Mouse (Mus musculus): ENCODE measurements at regions not wholly inside any gene's neighbourhood (a gene's known extent, or its start where the extent isn't known, plus 50 kb on each side); places are given as distances from the start of the nearest gene placed in this dataset.

DNA sequence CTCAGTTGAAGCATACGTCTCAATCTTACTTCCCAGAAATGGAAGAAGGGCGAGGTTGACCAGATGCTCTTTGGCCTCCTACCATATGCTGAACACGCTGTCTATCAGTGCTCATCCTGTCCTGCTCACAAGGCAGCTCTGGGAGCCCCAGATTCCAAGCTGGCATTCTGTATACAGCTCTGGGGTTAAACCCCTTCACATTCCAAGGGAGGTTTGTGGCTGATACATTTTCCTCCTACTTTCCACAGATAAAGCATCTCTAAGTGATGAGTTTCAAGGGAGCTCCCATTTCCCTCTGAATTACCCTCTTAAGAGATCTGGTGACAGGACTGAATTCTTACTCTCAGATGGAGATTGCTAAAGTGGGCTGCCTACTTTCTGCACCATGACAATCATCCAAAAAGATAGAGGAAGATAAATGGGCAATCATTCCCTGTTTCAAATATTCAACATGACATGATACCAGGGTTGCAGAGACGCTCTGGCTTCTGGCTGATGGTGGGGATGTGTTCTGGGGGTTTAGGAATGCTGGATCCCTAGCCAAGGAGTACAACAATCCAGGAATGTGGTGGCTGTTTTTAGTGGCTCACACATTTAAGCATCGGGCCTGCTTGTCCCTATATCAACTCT is 138.7 kb upstream of the Bmp4 start:
- no peak for DNase-seq (ENCODE audit: low spot score in 2 of 2)

- DNase-seq (ENCODE audit: low spot score in 2 of 2) = no peak
Measured at GRCm38 (mm10) chr14:46517258-46517657, 126.8 kb upstream of the Bmp4 start.

GRCm38 (mm10) chr14:46516285-46516684 is 125.8 kb upstream of the Bmp4 start:
- DNase-seq (ENCODE audit: low spot score in 2 of 2) = no peak

GRCm38 (mm10) chr14:46514262-46514932 is 123.9 kb upstream of the Bmp4 start:
- DNase-seq (ENCODE audit: low spot score in 2 of 2) = no peak

GRCm38 (mm10) chr14:46512118-46512517 is 121.6 kb upstream of the Bmp4 start:
- no peak for DNase-seq (ENCODE audit: low spot score in 2 of 2)

DNA sequence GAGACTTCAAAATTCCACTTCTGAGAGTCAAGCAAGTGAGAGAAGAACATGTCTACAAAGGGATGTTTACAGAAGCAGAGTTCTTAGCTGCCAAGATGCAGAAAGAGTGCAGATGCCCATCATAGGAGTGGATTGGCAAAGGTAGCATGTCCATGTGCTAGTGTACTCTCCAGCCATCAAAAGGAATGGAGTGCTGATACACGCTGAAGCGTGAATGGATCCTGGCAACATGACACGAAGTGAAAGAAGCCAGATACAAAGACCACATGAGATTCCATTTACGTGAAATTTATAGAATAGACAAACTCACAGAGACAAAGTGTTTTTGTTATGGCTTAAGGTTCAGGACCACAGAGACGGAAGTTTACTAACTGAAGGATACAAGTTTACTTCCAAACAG is 118.4 kb upstream of the Bmp4 start:
- no peak for DNase-seq (ENCODE audit: low spot score in 2 of 2)

GRCm38 (mm10) chr14:46505266-46505665 is 114.8 kb upstream of the Bmp4 start:
- DNase-seq (ENCODE audit: low spot score in 2 of 2) = peak in 1 of 2 experiments; percentile 23

- DNase-seq (ENCODE audit: low spot score in 2 of 2) = no peak
Measured at GRCm38 (mm10) chr14:46491601-46492000, 101.1 kb upstream of the Bmp4 start.

GRCm38 (mm10) chr14:46491182-46491581 is 100.7 kb upstream of the Bmp4 start:
- DNase-seq (ENCODE audit: low spot score in 2 of 2) = no peak

GRCm38 (mm10) chr14:46487551-46487950 is 97.1 kb upstream of the Bmp4 start:
- DNase-seq (ENCODE audit: low spot score in 2 of 2) = no peak

DNA sequence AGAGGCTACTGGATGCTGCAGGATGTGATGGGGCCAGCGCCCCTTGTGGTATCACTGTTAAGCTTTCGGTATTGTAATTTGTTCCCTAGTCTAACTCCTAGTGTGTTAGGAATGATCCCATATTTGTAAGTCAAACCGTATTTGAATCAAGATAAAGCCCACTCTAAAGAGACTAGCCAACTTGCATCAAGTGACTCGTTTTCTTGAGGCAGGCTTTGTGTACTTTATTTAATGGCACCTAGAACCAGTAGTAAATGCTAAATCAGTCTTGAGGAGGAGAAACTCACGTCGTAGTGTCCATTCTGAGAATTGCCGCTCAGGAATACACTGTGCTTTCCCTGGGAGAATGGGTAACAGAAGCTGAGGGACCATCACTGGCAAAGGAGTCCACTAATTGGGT is 89.9 kb upstream of the Bmp4 start:
- no peak for DNase-seq (ENCODE audit: low spot score in 2 of 2)

GRCm38 (mm10) chr14:46475945-46476344 is 85.5 kb upstream of the Bmp4 start:
- DNase-seq (ENCODE audit: low spot score in 2 of 2) = no peak

DNA sequence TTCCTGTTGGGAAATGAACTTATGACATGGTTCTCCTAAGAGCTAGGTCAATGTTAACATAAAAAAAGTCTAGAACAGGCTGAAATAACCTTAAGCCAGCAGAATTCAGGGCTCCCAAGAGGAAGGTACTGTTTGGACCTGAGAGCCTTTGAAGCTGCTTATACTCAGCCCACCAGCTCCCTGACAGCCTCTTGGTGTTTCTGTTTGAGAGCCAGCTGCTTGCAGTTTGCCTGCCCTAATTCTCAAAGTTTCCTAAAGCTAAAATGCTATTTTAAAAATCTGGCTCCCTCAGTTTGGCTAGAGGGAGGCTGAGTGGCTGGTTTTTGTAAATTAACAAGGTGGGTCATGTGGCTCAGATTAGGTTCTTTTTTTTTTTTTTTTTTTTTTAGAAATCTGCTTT is 72.5 kb upstream of the Bmp4 start:
- no peak for DNase-seq (ENCODE audit: low spot score in 2 of 2)

DNA sequence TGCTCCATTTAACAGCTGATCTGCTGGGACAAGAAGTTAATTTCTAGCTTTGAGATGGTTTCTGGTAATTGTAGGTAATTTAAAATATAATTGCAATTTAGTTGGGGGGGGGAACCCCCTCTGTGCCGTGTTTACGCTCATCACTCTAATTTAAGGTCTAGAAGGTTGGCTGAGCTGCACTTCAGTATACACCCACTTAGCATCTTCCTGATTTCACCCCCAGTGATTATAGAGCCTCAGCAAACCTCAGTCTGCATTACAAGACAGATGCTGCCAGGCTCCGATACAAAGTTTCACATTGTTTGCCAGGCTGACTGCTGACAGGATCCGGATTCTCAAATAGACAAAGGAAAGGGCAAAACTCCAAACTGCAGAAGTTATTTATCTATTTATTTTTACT is 71.5 kb upstream of the Bmp4 start:
- DNase-seq (ENCODE audit: low spot score in 2 of 2) = no peak

DNA sequence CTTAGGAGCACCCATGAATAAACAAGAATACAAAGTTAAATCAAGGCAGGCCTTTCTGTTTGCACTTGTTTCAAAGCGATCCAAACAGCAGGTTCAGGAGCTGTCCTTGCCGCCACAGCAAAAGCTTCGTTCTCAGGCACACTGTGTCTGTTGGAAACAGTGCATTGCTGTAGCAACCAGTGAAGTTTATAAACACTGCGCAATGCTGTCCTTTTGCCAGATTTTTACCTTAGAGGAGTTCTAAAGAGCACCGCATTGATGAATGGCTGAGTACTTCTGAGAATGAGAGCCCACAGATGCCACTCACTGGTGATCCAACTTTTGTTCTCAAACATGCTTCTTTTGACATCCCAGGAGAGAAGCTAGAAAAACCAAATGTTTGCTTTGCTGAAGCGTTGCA is 64.0 kb upstream of the Bmp4 start:
- DNase-seq (ENCODE audit: low spot score in 2 of 2) = no peak

GRCm38 (mm10) chr14:46441696-46442095 is 51.2 kb upstream of the Bmp4 start:
- no peak for DNase-seq (ENCODE audit: low spot score in 2 of 2)

Measured in right cerebral cortex, postnatal 10 days (tissue).